Mouse (Mus musculus) CH12.LX (cell line): ENCODE measurements around the gene Cd300e. TPM values are rescaled to one million over a fixed set of nuclear protein-coding genes. Genes with fewer than 3 reads are reported as not detected.

ENCODE experiments used
- DNase-seq: peaks from one replicate; pipeline ENCODE4 v3.0.0-alpha.2; 2013; ENCODE audit errors: extremely low read depth
- H3K27ac ChIP-seq: 2 replicates; pipeline ENCODE4 v1.5.1; 2012; ENCODE audit warnings: low read depth, mild to moderate bottlenecking, control low read depth, moderate library complexity; ENCODE audit not compliant: insufficient read depth
- H3K27me3 ChIP-seq: replicated peaks from 2 replicates; pipeline ENCODE3; 2012; ENCODE audit warnings: inconsistent platforms
- H3K36me3 ChIP-seq, 2 experiments: replicated peaks in 1 of 2; 2 replicates each; pipeline versions ENCODE3 to v1.6.1; 2012; ENCODE audit warnings: inconsistent platforms in 1 of 2, low read length in 1 of 2, mild to moderate bottlenecking in 1 of 2, mixed read lengths in 1 of 2, moderate library complexity in 1 of 2; ENCODE audit not compliant: control insufficient read depth in 1 of 2, insufficient read depth in 1 of 2
- H3K4me1 ChIP-seq, 2 experiments: 2 replicates each; pipeline ENCODE4 v1.6.1; 2012; ENCODE audit warnings: inconsistent platforms in 1 of 2, moderate library complexity in 1 of 2; ENCODE audit not compliant: insufficient read depth in 2 of 2, control insufficient read depth in 1 of 2
- H3K4me2 ChIP-seq: 2 replicates; pipeline ENCODE4 v1.6.1; 2012; ENCODE audit warnings: low read depth, mild to moderate bottlenecking, control low read depth; ENCODE audit not compliant: poor library complexity, insufficient read depth, severe bottlenecking
- H3K4me3 ChIP-seq, 3 experiments: fragments of 150-350 bp in 1 of 3; sonication (generic) in 1 of 3; replicated peaks in 1 of 3; 2 replicates each; pipeline versions ENCODE3 to v1.5.1; 2011 to 2012; ENCODE audit warnings: low read depth in 2 of 3, low read length in 2 of 3, mild to moderate bottlenecking in 2 of 3, moderate library complexity in 2 of 3, control low read depth in 1 of 3, improper control_type of control experiment in 1 of 3, inconsistent platforms in 1 of 3, mixed read lengths in 1 of 3; ENCODE audit not compliant: poor library complexity in 1 of 3
- H3K79me2 ChIP-seq: replicated peaks from 2 replicates; pipeline ENCODE4 v1.6.1; 2012; ENCODE audit warnings: mild to moderate bottlenecking, moderate library complexity; ENCODE audit not compliant: control insufficient read depth, poor library complexity, insufficient read depth, severe bottlenecking; ENCODE audit errors: extremely low read depth
- H3K9ac ChIP-seq: 2 replicates; pipeline ENCODE4 v1.6.1; 2012; ENCODE audit warnings: low read depth, mild to moderate bottlenecking, control low read depth, moderate library complexity; ENCODE audit not compliant: insufficient read depth
- H3K9me3 ChIP-seq: replicated peaks from 2 replicates; pipeline ENCODE3; 2012; ENCODE audit warnings: low read length, inconsistent platforms, mixed read lengths
- BHLHE40 ChIP-seq: IDR thresholded peaks from 2 replicates; pipeline ENCODE4 v1.6.1; 2011; ENCODE audit warnings: mild to moderate bottlenecking, low read depth, low read length, improper control_type of control experiment
- CHD1 ChIP-seq: IDR thresholded peaks from 2 replicates; pipeline ENCODE4 v1.6.1; 2012; ENCODE audit warnings: low read depth, low read length, improper control_type of control experiment, inconsistent platforms
- CHD2 ChIP-seq: IDR thresholded peaks from 2 replicates; pipeline ENCODE4 v1.6.1; 2011; ENCODE audit warnings: low read length, improper control_type of control experiment
- CTCF ChIP-seq, 2 experiments: IDR thresholded peaks in 1 of 2; conservative IDR thresholded peaks in 1 of 2; 2 replicates each; pipeline ENCODE4 v1.5.1; 2011 to 2012; ENCODE audit warnings: low read depth in 2 of 2, low read length in 2 of 2, improper control_type of control experiment in 1 of 2, inconsistent platforms in 1 of 2, mild to moderate bottlenecking in 1 of 2, moderate library complexity in 1 of 2
- E2F4 ChIP-seq: IDR thresholded peaks from 2 replicates; pipeline ENCODE4 v1.6.1; 2011; ENCODE audit warnings: low read depth, low read length, improper control_type of control experiment; ENCODE audit not compliant: insufficient replicate concordance
- ELF1 ChIP-seq: IDR thresholded peaks from 2 replicates; pipeline ENCODE4 v1.6.1; 2014; ENCODE audit warnings: low read depth, mild to moderate bottlenecking, inconsistent platforms, low read length, improper control_type of control experiment
- EP300 ChIP-seq: IDR thresholded peaks from 2 replicates; pipeline ENCODE4 v1.6.1; 2011; ENCODE audit warnings: low read length, improper control_type of control experiment
- ETS1 ChIP-seq: conservative IDR thresholded peaks from 2 replicates; pipeline ENCODE4 v1.6.1; 2012; ENCODE audit warnings: low read depth, mild to moderate bottlenecking, inconsistent platforms, low read length, improper control_type of control experiment, moderate library complexity
- GABPA ChIP-seq: IDR thresholded peaks from 2 replicates; pipeline ENCODE4 v1.6.1; 2012; ENCODE audit warnings: low read depth, low read length, improper control_type of control experiment, inconsistent platforms; ENCODE audit not compliant: insufficient replicate concordance
- HCFC1 ChIP-seq: IDR thresholded peaks from 2 replicates; pipeline ENCODE4 v1.6.1; 2012; ENCODE audit warnings: low read depth, mild to moderate bottlenecking, inconsistent platforms, low read length, improper control_type of control experiment
- IRF4 ChIP-seq: IDR thresholded peaks from 2 replicates; pipeline ENCODE4 v1.6.1; 2014; ENCODE audit warnings: low read depth, mild to moderate bottlenecking, inconsistent platforms, low read length, improper control_type of control experiment
- JUN ChIP-seq: IDR thresholded peaks from 2 replicates; pipeline ENCODE4 v1.6.1; 2011; ENCODE audit warnings: low read depth, mild to moderate bottlenecking, low read length, improper control_type of control experiment, moderate library complexity; ENCODE audit not compliant: insufficient read depth
- JUND ChIP-seq: conservative IDR thresholded peaks from 2 replicates; pipeline ENCODE4 v1.6.1; 2011; ENCODE audit warnings: low read depth, low read length, improper control_type of control experiment
- MAFK ChIP-seq: IDR thresholded peaks from 2 replicates; pipeline ENCODE4 v1.6.1; 2011; ENCODE audit warnings: low read length, improper control_type of control experiment; ENCODE audit not compliant: insufficient replicate concordance
- MAX ChIP-seq: IDR thresholded peaks from 2 replicates; pipeline ENCODE4 v1.6.1; 2011; ENCODE audit warnings: low read length, improper control_type of control experiment
- MEF2A ChIP-seq: IDR thresholded peaks from 2 replicates; pipeline ENCODE4 v1.6.1; 2014; ENCODE audit warnings: low read depth, mild to moderate bottlenecking, inconsistent platforms, low read length, improper control_type of control experiment, borderline replicate concordance
- MXI1 ChIP-seq: IDR thresholded peaks from 2 replicates; pipeline ENCODE4 v1.6.1; 2011; ENCODE audit warnings: mild to moderate bottlenecking, low read depth, low read length, improper control_type of control experiment
- MYC ChIP-seq: IDR thresholded peaks from 2 replicates; pipeline ENCODE4 v1.6.1; 2011; ENCODE audit warnings: low read depth, mild to moderate bottlenecking, improper control_type of control experiment, low read length
- NELFE ChIP-seq: IDR thresholded peaks from 2 replicates; pipeline ENCODE4 v1.6.1; 2011; ENCODE audit warnings: low read depth, low read length, improper control_type of control experiment
- PAX5 ChIP-seq: IDR thresholded peaks from 2 replicates; pipeline ENCODE4 v1.6.1; 2012; ENCODE audit warnings: low read length, inconsistent platforms, mixed read lengths
- POLR2A ChIP-seq: IDR thresholded peaks from 2 replicates; pipeline ENCODE4 v1.6.1; 2011; ENCODE audit warnings: low read depth, mild to moderate bottlenecking, improper control_type of control experiment, low read length
- POLR2AphosphoS2 ChIP-seq: IDR thresholded peaks from 2 replicates; pipeline ENCODE4 v1.6.1; 2011; ENCODE audit warnings: low read depth, low read length, improper control_type of control experiment
- RAD21 ChIP-seq: IDR thresholded peaks from 2 replicates; pipeline ENCODE4 v1.6.1; 2011; ENCODE audit warnings: low read depth, mild to moderate bottlenecking, low read length, improper control_type of control experiment, moderate library complexity
- RCOR1 ChIP-seq: conservative IDR thresholded peaks from 2 replicates; pipeline ENCODE4 v1.6.1; 2012; ENCODE audit warnings: low read depth, mild to moderate bottlenecking, inconsistent platforms, low read length, improper control_type of control experiment
- SIN3A ChIP-seq: IDR thresholded peaks from 2 replicates; pipeline ENCODE4 v1.6.1; 2012; ENCODE audit warnings: low read length, improper control_type of control experiment, inconsistent platforms
- SMC3 ChIP-seq: IDR thresholded peaks from 2 replicates; pipeline ENCODE4 v1.6.1; 2011; ENCODE audit warnings: low read depth, low read length, improper control_type of control experiment
- TBP ChIP-seq: conservative IDR thresholded peaks from 2 replicates; pipeline ENCODE4 v1.6.1; 2011; ENCODE audit warnings: low read depth, low read length, improper control_type of control experiment
- TCF12 ChIP-seq: IDR thresholded peaks from 2 replicates; pipeline ENCODE4 v1.6.1; 2014; ENCODE audit warnings: low read depth, mild to moderate bottlenecking, inconsistent platforms, low read length, improper control_type of control experiment
- UBTF ChIP-seq: IDR thresholded peaks from 2 replicates; pipeline ENCODE4 v1.6.1; 2012; ENCODE audit warnings: low read depth, mild to moderate bottlenecking, inconsistent platforms, low read length, improper control_type of control experiment, moderate library complexity
- USF1 ChIP-seq: IDR thresholded peaks from 2 replicates; pipeline ENCODE4 v1.6.1; 2014; ENCODE audit warnings: low read depth, mild to moderate bottlenecking, inconsistent platforms, low read length, improper control_type of control experiment
- USF2 ChIP-seq: conservative IDR thresholded peaks from 2 replicates; pipeline ENCODE4 v1.6.1; 2011; ENCODE audit warnings: low read depth, low read length, improper control_type of control experiment
- ZC3H11A ChIP-seq: IDR thresholded peaks from 2 replicates; pipeline ENCODE4 v1.6.1; 2012; ENCODE audit warnings: low read depth, mild to moderate bottlenecking, inconsistent platforms, low read length, improper control_type of control experiment
- ZKSCAN1 ChIP-seq: IDR thresholded peaks from 2 replicates; pipeline ENCODE4 v1.6.1; 2012; ENCODE audit warnings: low read depth, inconsistent platforms, low read length, improper control_type of control experiment, borderline replicate concordance
- ZMIZ1 ChIP-seq: IDR thresholded peaks from 2 replicates; pipeline ENCODE4 v1.6.1; 2012; ENCODE audit warnings: low read depth, mild to moderate bottlenecking, inconsistent platforms, low read length, improper control_type of control experiment
- ZNF384 ChIP-seq: IDR thresholded peaks from 2 replicates; pipeline ENCODE4 v1.6.1; 2012; ENCODE audit warnings: low read depth, low read length, improper control_type of control experiment, inconsistent platforms
- dilution Hi-C: fragments of 300-500 bp; cut with MboI; formaldehyde crosslinking; loops from 2 replicates; pipeline ENCODE4 v1.14.3; 2020; ENCODE audit warnings: low sequenced_read_pairs; ENCODE audit not compliant: extremely low pct_unique_long_range_greater_than_20kb, extremely low pct_ligation_motif_present
- in situ Hi-C: fragments of 300-500 bp; cut with MboI; formaldehyde crosslinking; loops from 3 replicates; pipeline ENCODE4 v1.14.3; 2019; ENCODE audit warnings: low sequenced_read_pairs, low pct_ligation_motif_present, low pct_unique_long_range_greater_than_20kb, mixed read lengths
- polyA plus RNA-seq: library from polyadenylated mRNA; unstranded; fragments of >175 nt; gene quantifications from 2 replicates; pipeline ENCODE4 v1.2.1, GENCODE M21; 2012; ENCODE audit warnings: low read depth; ENCODE audit not compliant: insufficient read length
- total RNA-seq, 2 experiments: library from RNA; depleted of rRNA; stranded (reverse); fragments of 300-350 nt in 1 of 2; fragments of >200 nt in 1 of 2; gene quantifications; 2 replicates each; pipeline ENCODE4 v1.2.3; 2012 to 2014

The Cd300e gene
- total and polyA plus RNA-seq, 3 experiments, result not detected

DNA sequence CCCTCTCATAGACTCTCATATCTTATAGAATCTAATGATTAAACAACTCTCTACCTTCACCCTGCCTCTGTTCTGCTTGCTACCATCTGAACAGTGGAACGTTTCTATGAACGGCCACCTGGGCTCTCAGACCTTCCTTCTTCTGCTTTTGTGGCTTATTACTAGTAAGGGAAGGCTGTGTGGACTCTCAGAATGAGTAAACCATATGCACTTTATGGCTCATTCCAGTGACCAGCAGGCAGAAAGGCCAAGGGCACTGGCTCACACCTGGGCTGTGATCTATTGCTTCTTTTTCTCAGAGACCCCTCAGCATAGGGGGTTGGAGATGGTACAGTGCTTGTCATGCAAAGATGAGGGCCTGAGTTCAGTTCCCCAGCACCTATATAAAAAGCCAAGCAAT is 44.7 kb upstream of the Cd300e start (continued):
- peak; percentile 100 for TF ChIP-seq JUND
- TF ChIP-seq MXI1, result no peak; the same call in 1 of the 2 replicates
- TF ChIP-seq GABPA, result no peak
- TF ChIP-seq HCFC1, result peak; percentile 55
- TF ChIP-seq ETS1, result peak; percentile 95
- TF ChIP-seq, all 38 proteins: peak for 23

DNA sequence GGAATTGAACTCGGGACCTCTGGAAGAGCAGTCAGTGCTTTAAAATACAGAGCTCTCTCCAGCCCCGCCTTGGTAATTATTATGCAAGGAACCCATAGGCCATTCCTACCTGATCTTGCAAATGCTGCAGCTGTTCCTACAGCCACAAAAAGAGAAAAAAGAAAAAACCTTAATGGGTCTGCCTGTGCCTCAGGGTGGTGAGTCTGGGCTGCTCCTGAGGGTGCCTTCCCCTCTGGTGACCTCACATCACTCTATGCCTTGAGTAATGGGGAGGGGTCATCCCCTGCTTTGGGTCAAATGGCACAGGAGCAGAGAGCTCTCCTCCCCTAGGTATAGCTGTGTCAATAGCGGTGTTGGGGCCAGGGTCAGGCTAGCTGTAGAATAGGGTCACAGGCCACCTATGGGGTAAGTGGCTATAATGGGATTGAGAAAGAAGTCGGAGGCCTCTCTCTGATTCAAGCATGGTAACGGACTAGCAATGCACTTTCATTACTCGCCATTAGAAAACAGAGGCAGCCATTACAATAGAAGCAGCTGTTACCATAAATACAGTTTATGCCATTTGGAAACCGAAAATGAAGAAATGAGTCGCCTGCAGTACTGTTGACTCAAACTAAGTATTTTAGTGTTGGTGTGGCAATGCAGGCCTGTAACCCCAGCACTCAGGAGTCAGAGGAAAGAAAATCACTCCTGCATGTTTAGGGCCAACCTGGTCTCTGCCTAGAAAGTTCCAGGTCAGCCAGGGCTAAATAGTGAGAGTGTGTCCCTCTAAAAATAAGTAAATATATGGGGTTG is 43.0 kb upstream of the Cd300e start:
- H3K27me3 ChIP-seq, result no peaks in the 10 kb centered on the region
- no peaks in the 10 kb centered on the region for H3K79me2 ChIP-seq
- H3K4me2 ChIP-seq, result peak overlapping the region; percentile 17
- no peaks in the 10 kb centered on the region for H3K36me3 ChIP-seq
- in situ Hi-C loops (no loop called here), dilution Hi-C loops (no loop called here)
- peak overlapping the region; percentile 99 for H3K27ac ChIP-seq
- no peak overlapping the region; the same call in 1 of the 2 replicates for H3K9ac ChIP-seq
- H3K4me1 ChIP-seq, result peaks cover 44 to 88% of the 10 kb centered on the region in 2 experiments
- peak overlapping the region in 1 of 3 experiments; percentile 29 for H3K4me3 ChIP-seq
- peak; percentile 86 for DNase-seq
- H3K9me3 ChIP-seq, result peaks cover 8% of the 10 kb centered on the region
- TF ChIP-seq CHD1 (no peak), ZC3H11A (no peak), ZMIZ1 (no peak), MYC (peak; percentile 94), E2F4 (0 out of 2 replicates have a peak, but pooled peaks have one; percentile 66), TBP (peak; percentile 49; the same call in 1 of the 2 replicates), JUN (peak; percentile 99), PAX5 (no peak), MAFK (peak; percentile 85), UBTF (peak; percentile 16; the same call in 1 of the 2 replicates), USF1 (no peak), GABPA (no peak), IRF4 (peak; percentile 99), JUND (peak; percentile 98), RAD21 (no peak; the same call in 1 of the 2 replicates), ZKSCAN1 (0 out of 2 replicates have a peak, but pooled peaks have one; percentile 52), CHD2 (peak; percentile 88), BHLHE40 (peak; percentile 94), EP300 (peak; percentile 98), ELF1 (0 out of 2 replicates have a peak, but pooled peaks have one; percentile 30), RCOR1 (peak; percentile 100), SIN3A (peak; percentile 89), ZNF384 (peak; percentile 79), TCF12 (peak; percentile 99), MEF2A (peak; percentile 100), USF2 (no peak), HCFC1 (peak; percentile 51), POLR2A (no peak; the same call in 1 of the 2 replicates), NELFE (0 out of 2 replicates have a peak, but pooled peaks have one; percentile 26), CTCF (conservative IDR thresholded peaks at IDR 0.05 in 1 of 2, IDR thresholded peaks at IDR 0.05 in 1 of 2; ENCODE audit: low read depth in 2 of 2, low read length in 2 of 2) (no peak; a peak in 1 of 4 replicates), ETS1 (peak; percentile 94), POLR2AphosphoS2 (no peak), MAX (peak; percentile 79), SMC3 (peak; percentile 50)
